Mouse (Mus musculus): ENCODE results near the gene Mical3. TPM values are rescaled to one million over a fixed set of nuclear protein-coding genes. Genes with fewer than 3 reads are reported as not detected.
"Not testable (repeated sequence)": the region's sequence is repeated elsewhere in the genome, so short reads cannot be mapped to it uniquely, and the experiment has no call there.

Gene Mical3
- total RNA-seq, 2 experiments from 2014 or later = 100 to 150 TPM

DNA sequence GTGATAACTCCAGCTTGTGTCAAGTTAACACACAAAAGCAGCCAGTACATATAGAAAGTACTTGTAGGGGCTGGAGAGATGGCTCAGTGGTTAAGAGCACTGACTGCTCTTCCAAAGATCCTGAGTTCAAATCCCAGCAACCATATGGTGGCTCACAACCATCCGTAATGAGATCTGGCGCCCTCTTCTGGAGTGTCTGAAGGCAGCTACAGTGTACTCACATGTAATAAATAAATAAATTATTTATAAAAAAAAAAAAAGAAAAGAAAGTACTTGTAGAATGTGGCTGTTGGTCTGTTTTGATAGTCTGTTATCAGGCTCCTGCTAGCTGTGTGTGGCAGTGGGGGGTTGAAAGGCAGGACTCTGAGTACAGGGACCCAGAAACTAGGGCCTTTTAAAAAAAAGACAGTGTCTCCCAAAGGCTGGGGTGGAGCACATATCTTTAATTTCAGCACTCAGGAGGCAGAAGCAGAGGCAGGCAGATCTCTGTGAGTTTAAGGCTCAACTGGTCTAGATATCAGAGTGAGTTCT, 205.9 kb downstream of the Mical3 start:
- DNase-seq (ENCODE audit: low spot score in 2 of 2); intact Hi-C loops (cut with DNase I): not testable (repeated sequence)

DNA sequence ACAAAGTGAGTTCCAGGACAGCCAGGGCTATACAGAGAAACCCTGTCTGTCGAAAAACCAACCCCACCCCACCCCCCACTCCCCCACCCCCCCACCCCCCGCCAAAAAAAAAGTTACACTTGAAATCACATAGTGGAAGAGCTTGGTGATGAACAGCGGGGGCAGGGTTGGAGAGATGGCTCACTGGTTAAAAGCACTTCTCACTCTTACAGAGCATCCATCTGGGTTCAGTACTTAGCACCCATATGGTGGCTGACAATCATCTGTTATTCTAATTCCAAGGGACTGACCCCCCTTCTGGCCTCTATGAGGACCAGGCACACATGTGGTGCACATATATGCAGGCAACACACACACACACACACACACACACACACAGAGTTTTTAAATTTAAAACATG, 212.8 kb downstream of the Mical3 start:
- intact Hi-C loops (cut with DNase I) = no loop called here

DNA sequence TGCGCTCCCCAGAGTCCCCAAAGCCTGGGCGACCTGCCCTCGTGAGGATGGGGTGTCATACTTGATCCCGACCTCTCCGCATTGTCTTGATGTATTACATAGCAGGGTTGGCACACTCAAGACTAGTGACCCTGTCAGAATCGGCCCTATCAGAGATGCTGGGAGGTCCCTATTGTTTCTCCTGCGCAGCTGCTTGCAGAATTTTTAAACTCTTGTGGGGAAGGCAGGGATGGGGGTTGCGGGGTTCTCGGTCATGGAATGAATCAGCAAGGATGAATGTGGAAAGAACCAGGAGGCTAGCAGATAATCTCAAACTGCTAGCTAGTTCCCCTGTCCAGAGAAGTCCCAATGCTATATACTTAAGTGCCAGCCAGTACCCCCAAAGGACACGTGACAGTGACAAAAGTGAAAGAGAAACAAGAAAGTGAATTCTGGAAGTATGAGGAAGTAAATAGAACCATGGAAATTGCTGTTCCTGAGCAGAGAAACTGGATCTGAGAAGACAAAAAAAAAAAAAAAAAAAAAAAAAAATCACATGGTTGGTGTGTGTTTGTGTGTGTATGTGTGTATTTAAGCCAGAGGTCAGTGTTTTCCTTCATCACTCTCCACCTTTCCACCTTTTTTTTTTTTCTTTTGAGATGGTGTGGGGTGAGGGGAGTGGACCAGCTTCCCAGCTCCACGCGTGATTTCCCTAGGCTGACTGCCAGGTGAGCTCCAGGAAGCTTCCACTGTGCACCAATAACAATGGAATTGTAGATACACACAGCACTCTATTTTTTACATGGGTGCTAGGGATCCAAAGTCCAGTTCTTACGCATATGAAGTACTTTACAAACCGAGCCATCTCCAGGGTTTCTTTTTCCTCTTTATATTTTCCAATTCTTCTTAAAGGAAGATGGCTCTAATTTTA, 213.6 kb downstream of the Mical3 start:
- intact Hi-C loops (cut with DNase I); DNase-seq (ENCODE audit: low spot score in 2 of 2): not testable (repeated sequence)

More for the DNA sequence above, 212.8 kb downstream of the Mical3 start:
- no peak for DNase-seq (ENCODE audit: low spot score in 2 of 2)

DNA sequence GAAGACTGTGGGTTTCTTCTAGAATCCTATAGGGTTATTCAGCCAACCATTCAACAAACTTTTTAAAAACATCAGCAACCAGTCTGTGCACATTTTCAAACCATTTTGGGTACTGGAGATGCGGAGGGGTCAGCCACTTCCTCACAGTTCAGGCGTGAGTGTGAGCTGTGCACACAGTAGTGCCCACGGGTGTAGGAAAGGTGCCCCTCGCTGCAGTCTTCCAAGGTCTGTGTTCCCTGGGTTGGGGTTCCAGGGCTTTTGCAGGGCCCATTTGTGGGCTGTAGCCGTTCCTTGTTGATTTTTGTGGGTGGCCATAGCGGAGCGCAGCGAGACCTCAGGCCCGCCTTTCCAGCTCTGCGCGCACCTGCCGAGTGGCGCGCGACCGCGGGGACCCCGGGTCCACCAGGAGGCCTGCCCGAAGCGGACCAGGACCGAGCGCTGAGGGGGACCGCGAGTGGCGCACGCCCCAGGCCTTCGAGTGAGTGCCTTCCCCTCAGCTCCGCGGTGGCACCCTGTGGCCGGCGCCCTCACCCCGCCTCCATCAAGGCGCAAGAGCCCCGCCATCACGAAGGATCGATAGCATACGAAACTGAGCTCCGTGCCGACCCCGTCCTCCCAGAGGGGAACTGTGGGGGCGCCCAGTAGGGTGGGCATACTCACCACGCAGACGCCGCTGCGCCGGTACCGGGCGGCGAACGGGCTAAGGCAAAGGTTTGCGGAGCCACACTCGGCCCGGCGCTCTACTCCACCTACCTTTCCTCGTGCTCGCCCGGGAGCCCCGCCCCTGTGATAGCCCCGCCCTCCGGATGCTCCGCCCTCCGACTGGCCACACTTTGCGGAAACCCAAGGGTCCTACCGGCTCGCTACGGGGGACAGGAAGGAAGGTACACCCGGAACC, 214.5 kb downstream of the Mical3 start, which contains the start of gene Bid:
Gene Bid (minus strand): TSS at position 780 of the 898 bp plus-strand sequence.
- peak; percentile 77 to 81 for DNase-seq (ENCODE audit: low spot score in 2 of 2)
- intact Hi-C loops (cut with DNase I) = no loop called here

DNA sequence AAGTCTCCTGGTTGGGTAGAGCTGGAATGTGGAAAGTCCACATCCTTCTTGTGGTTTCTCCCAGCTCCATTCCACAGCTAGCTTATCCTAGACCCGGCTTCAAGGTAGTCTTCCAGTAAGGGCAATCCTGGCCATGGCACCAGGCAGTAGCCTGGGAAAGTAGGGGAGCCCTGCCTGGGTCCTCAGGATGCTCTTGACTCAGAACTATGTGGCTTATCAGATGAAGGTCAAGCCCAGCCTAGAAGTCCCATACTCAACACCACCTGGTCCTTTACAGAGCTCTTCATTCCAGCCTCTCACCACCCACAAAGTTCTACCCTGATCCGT, 215.2 kb downstream of the Mical3 start:
- DNase-seq (ENCODE audit: low spot score in 2 of 2) = no peak
- intact Hi-C loops (cut with DNase I) = no loop called here

DNA sequence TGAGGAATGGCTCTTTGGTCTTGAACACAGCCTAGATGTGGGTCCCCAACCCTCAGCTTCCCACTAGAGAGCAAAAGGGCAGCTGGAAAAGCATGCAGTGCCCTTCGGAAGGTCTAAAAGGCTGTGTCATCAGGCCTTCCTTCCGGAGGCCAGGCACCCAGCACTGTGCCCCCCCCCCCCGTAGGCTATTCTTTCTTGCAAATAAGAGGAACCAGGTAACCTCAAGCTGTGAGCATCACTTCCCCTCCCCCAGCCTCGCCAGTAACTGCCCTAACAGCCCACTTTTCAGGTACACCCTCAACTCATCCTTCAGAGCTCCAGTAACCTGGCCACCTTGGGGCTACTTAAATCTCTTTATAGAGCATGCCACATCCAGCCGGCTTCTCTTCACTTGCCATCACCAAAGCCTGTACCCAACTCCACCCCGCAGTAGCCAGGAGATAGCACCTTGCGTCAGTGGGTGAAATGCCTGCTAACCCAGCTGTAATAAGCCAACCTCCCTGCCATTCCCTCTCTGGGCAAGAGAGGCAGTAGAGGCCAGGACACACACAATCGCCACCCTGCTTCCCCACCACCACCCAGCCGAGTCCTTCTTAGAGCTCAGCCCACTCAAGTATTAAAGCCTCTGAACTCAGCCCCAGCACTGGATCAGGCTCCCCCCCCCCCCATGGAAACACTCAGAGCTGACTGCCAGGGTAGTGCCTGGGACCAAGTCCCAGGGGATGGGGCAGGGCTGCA, 215.7 kb downstream of the Mical3 start:
- no peak for DNase-seq (ENCODE audit: low spot score in 2 of 2)
- intact Hi-C loops (cut with DNase I) = no loop called here

DNA sequence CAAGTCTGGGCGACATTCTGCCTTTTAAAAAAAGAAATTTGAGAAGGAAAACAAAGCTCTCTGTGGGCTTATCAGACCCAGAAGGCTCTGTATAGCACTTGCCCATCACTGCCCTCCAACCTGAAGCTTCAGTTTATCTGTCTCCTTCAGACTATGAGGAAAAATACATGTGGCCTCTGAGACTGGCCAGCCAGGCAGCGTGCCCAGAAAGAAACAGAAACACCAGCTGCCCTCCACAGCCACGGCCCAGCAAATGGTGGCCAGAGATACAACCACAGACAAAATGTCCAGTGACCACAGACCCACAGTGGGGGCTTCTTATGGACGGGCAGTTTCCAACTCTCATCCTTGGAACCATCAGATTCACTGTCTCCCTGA, 216.3 kb downstream of the Mical3 start:
- no peak for DNase-seq (ENCODE audit: low spot score in 2 of 2)
- intact Hi-C loops (cut with DNase I) = no loop called here

DNA sequence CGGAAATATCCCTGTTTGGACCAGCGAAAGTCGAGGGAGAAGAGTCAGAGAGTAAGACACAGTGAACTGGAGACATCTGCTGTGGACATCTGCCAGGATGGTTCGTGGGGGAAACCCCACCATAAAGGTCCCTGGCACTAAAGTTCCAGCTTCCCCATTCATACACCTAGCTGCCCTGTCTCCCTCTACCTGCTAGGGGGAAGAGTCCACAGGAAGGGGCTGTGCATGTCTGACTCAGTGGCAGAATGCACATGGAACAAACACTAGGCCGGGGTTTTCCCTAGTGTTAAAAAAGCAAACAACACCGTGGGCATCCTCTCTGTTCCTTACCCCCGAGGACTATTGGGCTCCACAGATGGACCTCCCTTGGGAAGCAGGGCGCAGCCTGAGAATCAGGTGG, 217.0 kb downstream of the Mical3 start:
- intact Hi-C loops (cut with DNase I) = no loop called here

DNA sequence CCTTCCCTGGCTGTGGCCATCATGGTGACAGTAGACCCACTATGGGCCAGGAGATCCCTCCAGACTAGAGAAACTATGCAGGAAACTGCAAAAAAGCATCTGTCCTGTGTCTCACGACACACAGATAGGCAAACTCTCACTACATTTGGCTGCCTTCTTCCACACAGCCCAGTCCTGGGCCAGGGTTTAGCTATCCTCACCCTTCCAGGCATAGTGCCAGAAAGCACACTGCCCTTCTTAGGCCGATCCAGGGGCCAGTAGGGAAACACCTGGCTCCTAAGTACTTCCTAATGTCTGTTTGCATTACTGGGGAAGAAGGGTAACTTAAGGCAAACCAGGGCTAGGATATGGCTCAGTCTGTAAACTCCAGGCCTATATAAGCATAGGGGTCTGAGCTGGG, 217.9 kb downstream of the Mical3 start:
- intact Hi-C loops (cut with DNase I) = no loop called here
- no peak for DNase-seq (ENCODE audit: low spot score in 2 of 2)

More for the DNA sequence above, 217.0 kb downstream of the Mical3 start:
- no peak for DNase-seq (ENCODE audit: low spot score in 2 of 2)

DNA sequence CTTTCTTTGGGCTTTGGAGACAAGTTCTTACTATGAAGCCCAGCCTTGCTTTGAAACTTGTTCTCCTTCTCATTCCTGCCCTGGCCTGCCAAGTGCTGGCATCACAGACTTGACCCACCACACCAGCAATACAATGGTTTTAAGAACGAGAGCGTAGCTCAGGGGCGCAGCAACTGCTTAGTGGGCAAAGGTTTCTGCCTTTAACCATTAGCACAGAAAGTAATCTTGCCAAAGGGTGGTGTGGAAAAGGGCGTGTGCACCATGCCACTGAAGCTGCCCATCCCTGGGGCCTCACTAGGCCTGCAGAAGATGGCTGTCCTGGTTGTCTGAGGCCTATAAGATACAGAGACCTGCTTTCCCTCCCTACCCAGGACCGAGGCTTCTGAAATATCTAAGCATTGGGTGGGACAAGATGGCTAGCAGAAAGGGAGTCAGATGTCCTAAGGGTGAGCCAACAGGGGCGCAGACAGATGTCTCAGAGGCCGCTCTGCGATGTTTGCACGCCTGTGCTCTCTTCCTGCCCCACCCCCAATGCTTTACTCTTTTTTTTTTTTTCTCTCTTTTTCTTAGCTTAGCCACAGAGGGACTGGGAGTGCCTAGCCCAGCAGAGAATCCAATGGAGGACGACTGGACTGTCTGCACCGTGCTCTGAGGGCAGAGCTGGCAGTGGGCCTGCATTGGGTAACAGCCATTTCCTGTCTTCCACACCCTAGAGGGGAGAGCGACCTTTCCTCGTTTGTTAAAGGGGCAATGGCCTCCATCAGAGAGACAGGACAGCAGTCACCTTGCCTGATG, 219.4 kb downstream of the Mical3 start:
- intact Hi-C loops (cut with DNase I) = no loop called here
- no peak for DNase-seq (ENCODE audit: low spot score in 2 of 2)

DNA sequence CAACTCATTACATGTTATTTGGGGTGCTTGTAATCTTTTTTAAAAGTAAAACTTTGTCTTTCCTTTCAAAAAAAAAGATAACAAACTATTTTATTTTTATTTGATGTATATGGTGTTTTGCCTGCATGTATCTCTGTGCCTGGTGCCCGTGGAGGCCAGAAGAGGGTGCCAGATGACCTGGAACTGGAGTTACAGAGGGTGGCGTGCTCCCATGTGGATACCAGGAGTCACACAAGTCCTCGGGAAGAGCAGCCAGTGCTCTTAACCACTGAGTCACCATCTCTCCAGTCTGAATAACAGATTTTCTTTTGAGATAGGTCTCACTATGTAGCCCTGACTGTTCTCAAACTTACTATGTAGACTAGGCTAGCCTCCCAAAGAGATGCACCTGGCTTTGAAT, 221.3 kb downstream of the Mical3 start:
- intact Hi-C loops (cut with DNase I) = no loop called here

DNA sequence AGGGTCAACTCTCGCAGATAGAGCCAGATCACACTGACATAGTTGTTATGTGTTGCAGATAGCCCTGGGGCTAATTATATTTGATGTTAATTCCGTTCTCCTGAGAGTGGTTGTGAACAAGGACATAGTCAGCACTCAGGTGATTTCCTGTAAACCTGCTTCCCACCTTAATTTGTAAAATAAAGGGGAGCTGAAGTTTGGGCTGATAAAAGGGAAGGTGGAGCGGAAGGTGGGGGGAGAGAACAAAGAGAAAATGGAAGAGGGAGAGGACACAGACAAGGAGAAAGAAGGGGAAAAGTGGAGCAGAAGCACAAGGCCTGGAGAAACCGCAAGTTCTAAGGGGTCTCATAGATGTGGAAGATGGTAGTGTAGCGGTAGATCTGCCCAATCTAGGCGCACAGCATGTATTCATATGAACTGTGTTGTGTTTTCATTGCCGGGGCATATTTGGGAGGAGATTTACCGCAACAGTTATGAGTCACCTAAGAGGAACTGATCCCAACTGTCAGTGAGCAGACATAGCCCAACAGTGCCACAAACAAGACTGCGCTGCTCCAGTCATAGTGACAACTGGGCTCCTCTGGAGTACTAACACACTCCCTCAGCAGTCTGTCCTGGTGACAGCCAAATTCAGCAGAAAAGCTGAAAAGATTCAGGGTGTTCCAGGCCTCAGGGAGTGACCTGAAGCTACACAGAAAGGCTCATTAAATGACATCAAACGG, 222.8 kb downstream of the Mical3 start:
- DNase-seq (ENCODE audit: low spot score in 2 of 2); intact Hi-C loops (cut with DNase I): not testable (repeated sequence)

More for the DNA sequence above, 221.3 kb downstream of the Mical3 start:
- no peak for DNase-seq (ENCODE audit: low spot score in 2 of 2)

DNA sequence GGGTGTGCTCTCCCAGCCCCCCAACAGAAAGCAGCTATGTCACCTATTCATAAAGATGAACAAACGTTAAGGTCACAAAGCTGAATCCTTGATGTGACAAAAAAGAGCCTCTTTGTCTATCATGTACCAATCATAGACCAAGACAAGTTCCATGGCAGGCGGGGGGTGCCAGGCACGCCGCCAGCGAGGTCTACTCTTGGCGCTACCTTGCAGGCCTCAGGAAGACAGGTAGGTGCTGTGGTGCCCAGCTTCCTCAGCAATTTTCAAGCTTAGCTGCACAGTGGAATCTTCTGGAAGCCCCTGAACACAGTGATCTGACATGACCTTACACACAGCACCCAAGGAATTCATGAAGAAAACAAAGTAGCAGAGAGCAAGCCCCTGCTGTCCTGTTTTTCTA, 224.3 kb downstream of the Mical3 start:
- DNase-seq (ENCODE audit: low spot score in 2 of 2) = no peak

DNA sequence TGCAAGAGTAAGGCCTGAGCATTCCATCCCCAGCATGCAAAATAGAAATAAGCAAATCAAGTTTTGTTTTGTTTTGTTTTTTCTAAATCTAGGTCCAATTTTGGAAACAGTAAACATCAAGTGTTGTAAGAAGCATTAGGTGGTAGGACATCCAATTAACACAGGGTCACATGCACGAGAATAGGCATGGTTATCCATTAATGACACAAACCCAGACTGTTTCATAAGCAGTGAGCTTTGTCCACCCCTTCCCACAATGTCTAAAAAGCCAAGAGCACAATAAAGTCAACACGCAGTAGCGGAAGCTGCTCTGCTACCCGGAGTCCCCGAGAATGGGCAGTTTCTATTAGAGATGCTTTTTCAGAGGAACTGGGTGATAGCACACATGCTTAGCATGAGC, 225.7 kb downstream of the Mical3 start:
- no peak for DNase-seq (ENCODE audit: low spot score in 2 of 2)
- intact Hi-C loops (cut with DNase I) = no loop called here

More for the DNA sequence above, 224.3 kb downstream of the Mical3 start:
- intact Hi-C loops (cut with DNase I) = no loop called here

DNA sequence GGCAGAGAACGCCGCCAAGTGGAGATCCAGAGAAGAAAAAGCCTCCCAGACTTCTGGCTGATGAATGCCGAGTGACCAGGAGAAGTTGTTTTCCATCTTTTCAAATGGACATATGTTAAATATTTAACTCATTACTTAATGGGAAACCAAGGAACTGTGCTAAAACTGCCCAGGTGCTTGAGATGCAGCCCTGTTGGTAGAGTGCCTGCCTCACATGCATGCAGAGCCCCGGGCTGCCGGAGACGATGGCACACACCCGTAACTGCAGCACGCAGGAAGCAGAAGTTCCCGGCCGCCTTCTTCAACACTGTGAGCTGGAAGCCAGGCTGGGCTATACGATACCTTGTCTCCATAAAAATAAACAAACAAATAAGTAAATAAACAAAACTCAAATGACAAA, 226.8 kb downstream of the Mical3 start:
- DNase-seq (ENCODE audit: low spot score in 2 of 2) = no peak
- intact Hi-C loops (cut with DNase I) = no loop called here

DNA sequence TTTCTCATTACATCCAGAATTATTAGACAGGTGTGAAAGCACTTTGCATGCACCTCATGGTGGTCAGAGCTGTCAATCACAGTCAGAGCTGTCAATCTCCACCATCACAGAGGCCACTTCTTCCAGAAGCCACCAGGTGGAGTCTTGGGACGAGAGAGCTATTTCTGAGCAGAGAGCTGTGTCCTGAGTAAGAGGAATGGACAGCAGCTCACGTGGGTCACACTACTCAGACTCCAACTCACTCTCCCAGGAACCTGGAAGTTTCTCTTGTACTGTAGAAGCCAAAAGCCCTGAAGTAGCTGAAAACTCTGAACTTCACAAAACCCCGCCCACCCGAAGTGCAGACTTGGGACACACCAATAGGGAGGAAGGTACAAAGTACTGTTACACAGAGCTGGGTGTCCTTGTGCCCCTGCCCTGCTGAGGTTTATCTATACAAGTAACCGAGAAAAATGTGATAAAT, 227.3 kb downstream of the Mical3 start:
- no peak for DNase-seq (ENCODE audit: low spot score in 2 of 2)
- intact Hi-C loops (cut with DNase I) = no loop called here

DNA sequence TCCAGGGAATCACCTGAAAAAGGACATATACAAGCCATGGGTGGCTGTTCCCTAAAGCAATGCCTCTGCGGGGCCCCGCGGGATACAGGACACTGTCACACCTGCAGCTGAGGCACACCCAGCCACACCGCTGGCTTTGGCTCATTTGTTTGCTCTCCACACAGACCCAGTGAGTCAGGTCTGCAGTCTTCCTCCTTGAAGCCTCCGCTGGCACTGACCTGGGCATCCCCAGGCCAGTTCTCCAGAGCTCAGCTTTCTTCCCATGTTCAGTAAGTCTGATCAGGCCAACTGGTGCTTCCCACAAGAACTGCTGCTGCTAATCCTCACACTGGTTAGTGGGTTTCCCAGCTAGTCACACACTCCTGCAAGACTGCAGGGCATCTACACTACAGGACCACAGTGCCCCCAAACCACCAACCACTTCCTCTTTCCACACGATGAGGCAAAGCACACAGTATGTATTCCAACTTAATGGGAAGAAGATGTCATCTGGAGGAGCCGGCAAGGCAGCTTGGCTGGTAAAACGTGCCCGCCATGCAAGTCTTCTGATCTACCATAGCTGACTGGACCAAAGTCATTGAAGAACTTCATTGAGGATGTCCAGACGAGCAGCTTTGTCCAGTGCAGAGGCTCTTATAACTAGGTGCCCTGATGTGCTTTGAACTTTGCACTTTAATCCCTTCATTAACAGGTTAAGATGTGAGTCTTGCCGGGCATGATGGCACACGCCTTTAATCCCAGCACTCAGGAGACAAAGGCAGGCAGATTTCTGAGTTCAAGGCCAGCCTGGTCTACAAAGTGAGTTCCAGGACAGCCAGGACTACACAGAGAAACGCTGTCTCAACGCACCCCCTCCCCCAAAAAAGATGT, 228.8 kb downstream of the Mical3 start:
- intact Hi-C loops (cut with DNase I) = no loop called here
- DNase-seq (ENCODE audit: low spot score in 2 of 2) = no peak
